10 mouse cellular contexts compared by ENCODE assay signal in genomic region chr9:45430698-45430959, GRCm38 (mm10). TPM values are rescaled to one million over a fixed set of nuclear protein-coding genes. Genes with fewer than 3 reads are reported as not detected.
DNase-seq lines count a peak whose midpoint lies in the region; ATAC-seq lines count a peak whose summit lies in the region.
"Had no signal": no experiment of that assay in that cellular context is flagged by ENCODE, and none has a peak within 500 bp of the region (broad histone marks: within the 10 kb centered on the region; RNA-seq: fewer than 3 reads in every experiment).

No protein-coding gene starts in this region.

- H3K27me3 ChIP-seq in kidney, embryonic 14.5 days (ENCODE audit: control insufficient read depth, insufficient read depth, low read length), result peaks cover 43% of the 10 kb centered on the region
- H3K27me3 ChIP-seq in embryonic facial prominence, embryonic 11.5 days (ENCODE audit: control insufficient read depth, insufficient read depth, low read length), result peaks cover 49% of the 10 kb centered on the region
- peaks cover 60% of the 10 kb centered on the region for H3K27me3 ChIP-seq in hindbrain, embryonic 13.5 days
- 0 out of 2 replicates have a peak, but pooled peaks cover 7% of the 10 kb centered on the region for H3K27me3 ChIP-seq in midbrain, embryonic 15.5 days (replicated peaks)

- no peak for ATAC-seq in kidney, embryonic 14.5 days (ENCODE audit: low FRiP score, low TSS enrichment)
- no peak for ATAC-seq in embryonic facial prominence, embryonic 11.5 days (replicated peaks; ENCODE audit: insufficient number of reproducible peaks, low FRiP score, low TSS enrichment, low read depth)
- ATAC-seq in hindbrain, embryonic 13.5 days (ENCODE audit: low FRiP score), result 0 out of 2 replicates have a peak, but pooled peaks have one; percentile 8
- ATAC-seq in midbrain, embryonic 15.5 days (replicated peaks), result no peak

- peak overlapping the region; percentile 79 for H3K4me2 ChIP-seq in kidney, embryonic 14.5 days (replicated peaks; ENCODE audit: low read depth, low read length)
- peak overlapping the region; percentile 64 for H3K4me2 ChIP-seq in embryonic facial prominence, embryonic 11.5 days (ENCODE audit: low read depth, low read length)
- peak overlapping the region; percentile 78 for H3K4me2 ChIP-seq in hindbrain, embryonic 13.5 days
- H3K4me2 ChIP-seq in midbrain, embryonic 15.5 days, result peak overlapping the region; percentile 86

- DNase-seq in kidney, postnatal 10 days, result no peak
- no peak for DNase-seq in embryonic facial prominence, embryonic 11.5 days (ENCODE audit: low spot score)
- no peak for DNase-seq in left cerebral cortex, adult 18-20 months (ENCODE audit: low spot score in 2 of 2)
- DNase-seq in right cerebral cortex, postnatal 36 days (ENCODE audit: low spot score in 2 of 2), result no peak
- no peak for DNase-seq in right cerebral cortex, adult 18-20 months

- 1% methylated on average over 17 of the region's 17 CpGs for WGBS in kidney, embryonic 14.5 days
- 1% methylated on average over 17 of the region's 17 CpGs for WGBS in embryonic facial prominence, embryonic 11.5 days
- WGBS in hindbrain, embryonic 13.5 days, result 2% methylated on average over 16 of the region's 17 CpGs
- WGBS in midbrain, embryonic 15.5 days, result 1% methylated on average over 9 of the region's 17 CpGs

- no peaks in the 10 kb centered on the region for H3K36me3 ChIP-seq in kidney, embryonic 14.5 days (ENCODE audit: control insufficient read depth, insufficient read depth, low read length)
- H3K36me3 ChIP-seq in embryonic facial prominence, embryonic 11.5 days (replicated peaks; ENCODE audit: control insufficient read depth, insufficient read depth, low read depth, low read length), result no peaks in the 10 kb centered on the region
- no peaks in the 10 kb centered on the region for H3K36me3 ChIP-seq in hindbrain, embryonic 13.5 days
- H3K36me3 ChIP-seq in midbrain, embryonic 15.5 days (replicated peaks), result no peaks in the 10 kb centered on the region
- H3K36me3 ChIP-seq: G1E had no signal

- peaks cover 11% of the 10 kb centered on the region for H3K4me1 ChIP-seq in kidney, embryonic 14.5 days (ENCODE audit: control insufficient read depth, insufficient read depth, low read length)
- H3K4me1 ChIP-seq in embryonic facial prominence, embryonic 11.5 days (ENCODE audit: control insufficient read depth, insufficient read depth, low read length), result peaks cover 5% of the 10 kb centered on the region; the same call in 1 of the 2 replicates
- peaks cover 56% of the 10 kb centered on the region for H3K4me1 ChIP-seq in hindbrain, embryonic 13.5 days (replicated peaks)
- peaks cover 47% of the 10 kb centered on the region for H3K4me1 ChIP-seq in midbrain, embryonic 15.5 days

- no peaks in the 10 kb centered on the region for H3K9me3 ChIP-seq in kidney, embryonic 14.5 days (ENCODE audit: control insufficient read depth, low read length)
- no peaks in the 10 kb centered on the region for H3K9me3 ChIP-seq in embryonic facial prominence, embryonic 11.5 days (replicated peaks; ENCODE audit: control insufficient read depth, low read length)
- no peaks in the 10 kb centered on the region for H3K9me3 ChIP-seq in hindbrain, embryonic 13.5 days
- H3K9me3 ChIP-seq in midbrain, embryonic 15.5 days, result no peaks in the 10 kb centered on the region
- H3K9me3 ChIP-seq: megakaryocyte, embryonic 14.5 days had no signal

- H3K4me3 ChIP-seq in kidney, embryonic 14.5 days (ENCODE audit: low read length), result peak overlapping the region; percentile 45
- H3K4me3 ChIP-seq in embryonic facial prominence, embryonic 11.5 days (ENCODE audit: low read depth, low read length), result peak overlapping the region; percentile 36
- peak overlapping the region; percentile 62 for H3K4me3 ChIP-seq in hindbrain, embryonic 13.5 days
- peak overlapping the region; percentile 71 for H3K4me3 ChIP-seq in midbrain, embryonic 15.5 days

- 0 out of 2 replicates have a peak overlapping the region, but pooled peaks have one; percentile 28 for H3K9ac ChIP-seq in kidney, embryonic 14.5 days (ENCODE audit: low read depth, low read length)
- H3K9ac ChIP-seq in embryonic facial prominence, embryonic 11.5 days (replicated peaks; ENCODE audit: low read length), result no peak overlapping the region; the same call in 1 of the 2 replicates
- peak overlapping the region; percentile 86 for H3K9ac ChIP-seq in hindbrain, embryonic 13.5 days
- H3K9ac ChIP-seq in midbrain, embryonic 15.5 days, result peak overlapping the region; percentile 76

- H3K27ac ChIP-seq in kidney, embryonic 14.5 days (ENCODE audit: low read depth, low read length), result no peak overlapping the region
- no peak overlapping the region for H3K27ac ChIP-seq in embryonic facial prominence, embryonic 11.5 days (replicated peaks; ENCODE audit: low read depth, low read length)
- peak overlapping the region; percentile 92 for H3K27ac ChIP-seq in hindbrain, embryonic 13.5 days
- H3K27ac ChIP-seq in midbrain, embryonic 15.5 days, result peak overlapping the region; percentile 81

RNA-seq across cellular contexts. Expression of gene Dscaml1, which starts 4.2 kb away (rescaled TPM):
- 0.14 and 0.23 TPM in 2 replicates for polyA plus RNA-seq in kidney, embryonic 14.5 days (2014; fragmentation: Nextera tagmentation; extraction: Ambion mirVana)
- polyA plus RNA-seq in embryonic facial prominence, embryonic 11.5 days (2014; fragmentation: Nextera tagmentation; extraction: Ambion mirVana), result 0.76 and 0.86 TPM in 2 replicates
- polyA plus RNA-seq in hindbrain, embryonic 13.5 days (2015; fragmentation: Nextera tagmentation; extraction: Ambion mirVana), result 11.1 and 11.2 TPM in 2 replicates
- polyA plus RNA-seq in midbrain, embryonic 15.5 days (2015; fragmentation: Nextera tagmentation; extraction: Ambion mirVana), result 18.4 and 19.6 TPM in 2 replicates
- 10 to 100 TPM; 47.7 to 48.3 TPM for total RNA-seq in left cerebral cortex, adult 18-20 months (2021)
- polyA plus RNA-seq: G1E had no signal

RNA-seq across cellular contexts. Expression of gene Fxyd2, which starts 31.2 kb away (rescaled TPM):
- polyA plus RNA-seq in kidney, embryonic 14.5 days (2014; fragmentation: Nextera tagmentation; extraction: Ambion mirVana), result 137 and 153 TPM in 2 replicates
- polyA plus RNA-seq in embryonic facial prominence, embryonic 11.5 days (2014; fragmentation: Nextera tagmentation; extraction: Ambion mirVana), result 1.7 and 1.9 TPM in 2 replicates
- 4.5 and 6.4 TPM in 2 replicates for polyA plus RNA-seq in hindbrain, embryonic 13.5 days (2015; fragmentation: Nextera tagmentation; extraction: Ambion mirVana)
- polyA plus RNA-seq in midbrain, embryonic 15.5 days (2015; fragmentation: Nextera tagmentation; extraction: Ambion mirVana), result 10.4 and 11.4 TPM in 2 replicates
- total RNA-seq in left cerebral cortex, adult 18-20 months (2021), result 1 to 10 TPM; 8.0 to 8.2 TPM
- polyA plus RNA-seq: G1E had no signal

Comparison
In these comparisons a context has a peak if more than half of its experiments do, and no peak if none do; other contexts are left out.
1. H3K27ac ChIP-seq: peak in hindbrain, embryonic 13.5 days (single experiment) and midbrain, embryonic 15.5 days (single experiment); none in kidney, embryonic 14.5 days (single experiment) and embryonic facial prominence, embryonic 11.5 days (single experiment).
2. RNA of gene Fxyd2, which starts 31.2 kb away (polyA plus RNA-seq): 137 to 153 TPM in kidney, embryonic 14.5 days; 10.4 to 11.4 TPM in midbrain, embryonic 15.5 days, 4.5 to 6.4 TPM in hindbrain, embryonic 13.5 days and 1.7 to 1.9 TPM in embryonic facial prominence, embryonic 11.5 days; every median in the first group is over 10 times any median in the second.
3. Peak in every context shown above with its lines, with median percentiles within 50 percentile points of each other: H3K4me2 ChIP-seq and H3K4me3 ChIP-seq.